Mouse (Mus musculus) CD4-positive naive resting alpha-beta T cell, adult 76 days (primary cell): Measurements from ENCODE around the gene Gm29094. TPM values are rescaled to one million over a fixed set of nuclear protein-coding genes. Genes with fewer than 3 reads are reported as not detected.

Experiments
- total RNA-seq: library from RNA; stranded (reverse); gene quantifications from one replicate; pipeline ENCODE4 v1.2.4, GENCODE M21; 2023

The Gm29094 gene
- not detected for total RNA-seq

GRCm38 (mm10) chr9:89198969-89199416 is at the start of gene Gm29094, which contains the start of gene Bcl2a1b:
Gm29094 (plus strand) TSS chr9:89199379.
Bcl2a1b (plus strand) TSS chr9:89199209.

GRCm38 (mm10) chr9:89210353-89211064 is 11.3 kb downstream of the Gm29094 start, which contains the start of gene Mthfs:
Mthfs (plus strand) TSS chr9:89210676.

Other genes starting within 250 kb of the Gm29094 start
- gene Bcl2a1a, start 242.5 kb upstream of the Gm29094 start, total RNA-seq, result 4.7 TPM
- not detected for gene Trim43b, start 106.5 kb upstream of the Gm29094 start, total RNA-seq
- 17.2 TPM for gene Bcl2a1b, start 170 bp upstream of the Gm29094 start, total RNA-seq
- 24.3 TPM for gene Mthfs, start 11.3 kb downstream of the Gm29094 start, total RNA-seq